Mouse (Mus musculus): ENCODE measurements around the gene Olfr767. TPM values are rescaled to one million over a fixed set of nuclear protein-coding genes. Genes with fewer than 3 reads are reported as not detected.

Olfr767 gene
- polyA plus RNA-seq, 1 experiment from 2014 or later, result not detected

Other genes with a start within 250 kb of the Olfr767 start
- 7.0 and 8.3 TPM in 2 replicates for gene Gdf11, start 191.2 kb downstream of the Olfr767 start, polyA plus RNA-seq (2015; fragmentation: Nextera tagmentation; extraction: Ambion mirVana)
- 663 and 674 TPM in 2 replicates for gene Cd63, start 181.9 kb downstream of the Olfr767 start, polyA plus RNA-seq (2015; fragmentation: Nextera tagmentation; extraction: Ambion mirVana)
- gene Rdh5, start 160.0 kb downstream of the Olfr767 start, polyA plus RNA-seq (2015; fragmentation: Nextera tagmentation; extraction: Ambion mirVana), result 12.7 and 16.4 TPM in 2 replicates
- gene Bloc1s1, start 158.9 kb downstream of the Olfr767 start, polyA plus RNA-seq (2015; fragmentation: Nextera tagmentation; extraction: Ambion mirVana), result 206 and 216 TPM in 2 replicates
- 1.2 and 2.0 TPM in 2 replicates for gene Itga7, start 149.1 kb downstream of the Olfr767 start, polyA plus RNA-seq (2015; fragmentation: Nextera tagmentation; extraction: Ambion mirVana)
- 0.22 TPM in 1 of 2 replicates, not detected in the other for gene Mettl7b, start 121.9 kb downstream of the Olfr767 start, polyA plus RNA-seq (2015; fragmentation: Nextera tagmentation; extraction: Ambion mirVana)
- not detected in 2 replicates for gene Olfr9, start 93.5 kb downstream of the Olfr767 start, polyA plus RNA-seq (2015; fragmentation: Nextera tagmentation; extraction: Ambion mirVana)
- not detected in 2 replicates for gene Olfr763, start 72.1 kb downstream of the Olfr767 start, polyA plus RNA-seq (2015; fragmentation: Nextera tagmentation; extraction: Ambion mirVana)
- gene Olfr764-ps1, start 43.0 kb downstream of the Olfr767 start, polyA plus RNA-seq (2015; fragmentation: Nextera tagmentation; extraction: Ambion mirVana), result not detected in 2 replicates
- not detected in 2 replicates for gene Olfr765, start 32.9 kb downstream of the Olfr767 start, polyA plus RNA-seq (2015; fragmentation: Nextera tagmentation; extraction: Ambion mirVana)
- gene Olfr766-ps1, start 13.9 kb downstream of the Olfr767 start, polyA plus RNA-seq (2015; fragmentation: Nextera tagmentation; extraction: Ambion mirVana), result not detected in 2 replicates
- not detected in 2 replicates for gene Olfr768, start 16.5 kb upstream of the Olfr767 start, polyA plus RNA-seq (2015; fragmentation: Nextera tagmentation; extraction: Ambion mirVana)
- gene Olfr769, start 35.0 kb upstream of the Olfr767 start, polyA plus RNA-seq (2015; fragmentation: Nextera tagmentation; extraction: Ambion mirVana), result not detected in 2 replicates
- not detected in 2 replicates for gene Olfr770, start 56.1 kb upstream of the Olfr767 start, polyA plus RNA-seq (2015; fragmentation: Nextera tagmentation; extraction: Ambion mirVana)
- not detected in 2 replicates for gene Olfr771, start 81.8 kb upstream of the Olfr767 start, polyA plus RNA-seq (2015; fragmentation: Nextera tagmentation; extraction: Ambion mirVana)
- gene Olfr772, start 95.0 kb upstream of the Olfr767 start, polyA plus RNA-seq (2015; fragmentation: Nextera tagmentation; extraction: Ambion mirVana), result not detected in 2 replicates
- not detected in 2 replicates for gene Olfr773, start 104.5 kb upstream of the Olfr767 start, polyA plus RNA-seq (2015; fragmentation: Nextera tagmentation; extraction: Ambion mirVana)
- not detected in 2 replicates for gene Olfr774, start 153.3 kb upstream of the Olfr767 start, polyA plus RNA-seq (2015; fragmentation: Nextera tagmentation; extraction: Ambion mirVana)
- gene Olfr775, start 165.5 kb upstream of the Olfr767 start, polyA plus RNA-seq (2015; fragmentation: Nextera tagmentation; extraction: Ambion mirVana), result not detected in 2 replicates
- gene Olfr776, start 176.2 kb upstream of the Olfr767 start, polyA plus RNA-seq (2015; fragmentation: Nextera tagmentation; extraction: Ambion mirVana), result not detected in 2 replicates
- not detected in 2 replicates for gene Olfr777, start 188.6 kb upstream of the Olfr767 start, polyA plus RNA-seq (2015; fragmentation: Nextera tagmentation; extraction: Ambion mirVana)
- not detected in 2 replicates for gene Olfr780, start 235.2 kb upstream of the Olfr767 start, polyA plus RNA-seq (2015; fragmentation: Nextera tagmentation; extraction: Ambion mirVana)
- gene Olfr781, start 245.9 kb upstream of the Olfr767 start, polyA plus RNA-seq (2015; fragmentation: Nextera tagmentation; extraction: Ambion mirVana), result not detected in 2 replicates